Mouse (Mus musculus): Measurements from ENCODE around the gene Vps13a.
"Not testable (repeated sequence)": the region's sequence is repeated elsewhere in the genome, so short reads cannot be mapped to it uniquely, and the experiment has no call there.

GRCm38 (mm10) chr19:16757439-16757838 lies 23.3 kb downstream of the Vps13a start:
- TF ChIP-seq CHD2 (IDR thresholded peaks at IDR 0.05; ENCODE audit: low read depth, low read length); ZNF384 (IDR thresholded peaks at IDR 0.05; ENCODE audit: low read depth, low read length); HCFC1 (IDR thresholded peaks at IDR 0.05; ENCODE audit: borderline replicate concordance, insufficient read depth, low read length); ZC3H11A (IDR thresholded peaks at IDR 0.05; ENCODE audit: borderline replicate concordance, low read depth, low read length); MAFK (IDR thresholded peaks at IDR 0.05; ENCODE audit: insufficient read depth, low read depth, low read length): not testable (repeated sequence)

Data from ES-E14 (cell line).